Mouse (Mus musculus) ES-E14 (cell line): ENCODE results near the gene Phxr2.
"Not testable (repeated sequence)": the region's sequence is repeated elsewhere in the genome, so short reads cannot be mapped to it uniquely, and the experiment has no call there.

Experiments used
- CHD2 ChIP-seq: IDR thresholded peaks from 2 replicates; pipeline ENCODE4 v1.6.1; 2014; ENCODE audit warnings: mild to moderate bottlenecking, low read depth, low read length, inconsistent platforms
- HCFC1 ChIP-seq: IDR thresholded peaks from 2 replicates; pipeline ENCODE4 v1.6.1; 2012; ENCODE audit warnings: low read length, inconsistent platforms, borderline replicate concordance; ENCODE audit not compliant: insufficient read depth
- MAFK ChIP-seq: IDR thresholded peaks from 2 replicates; pipeline ENCODE4 v1.6.1; 2014; ENCODE audit warnings: mild to moderate bottlenecking, low read depth, low read length, inconsistent platforms; ENCODE audit not compliant: insufficient read depth
- ZC3H11A ChIP-seq: IDR thresholded peaks from 2 replicates; pipeline ENCODE4 v1.6.1; 2012; ENCODE audit warnings: low read depth, mild to moderate bottlenecking, inconsistent platforms, low read length, borderline replicate concordance
- ZNF384 ChIP-seq: IDR thresholded peaks from 2 replicates; pipeline ENCODE4 v1.6.1; 2012; ENCODE audit warnings: low read depth, low read length, inconsistent platforms

DNA sequence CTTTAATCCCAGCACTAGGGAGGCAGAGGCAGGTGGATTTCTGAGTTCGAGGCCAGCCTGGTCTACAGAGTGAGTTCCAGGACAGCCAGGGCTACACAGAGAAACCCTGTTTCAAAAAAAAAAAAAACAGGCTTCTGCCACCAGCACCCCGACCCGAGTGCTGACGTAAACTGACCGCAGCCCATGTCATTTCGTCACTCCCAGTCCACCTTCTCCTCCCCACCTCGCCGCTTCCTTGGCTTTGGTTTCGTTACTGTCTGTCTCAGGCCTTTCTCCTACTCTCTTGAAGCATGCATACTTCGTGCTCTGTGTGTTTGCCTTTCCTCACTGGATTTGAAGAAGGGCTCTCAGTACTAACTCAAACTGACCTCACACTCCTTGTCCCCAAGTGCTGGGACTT, 31.6 kb upstream of the Phxr2 start:
- not testable (repeated sequence) for TF ChIP-seq ZNF384, MAFK, HCFC1, ZC3H11A, CHD2
